Mouse (Mus musculus): ENCODE measurements at regions not wholly inside any gene's neighbourhood (a gene's known extent, or its start where the extent isn't known, plus 50 kb on each side); places are given as distances from the start of the nearest gene placed in this dataset.

DNA sequence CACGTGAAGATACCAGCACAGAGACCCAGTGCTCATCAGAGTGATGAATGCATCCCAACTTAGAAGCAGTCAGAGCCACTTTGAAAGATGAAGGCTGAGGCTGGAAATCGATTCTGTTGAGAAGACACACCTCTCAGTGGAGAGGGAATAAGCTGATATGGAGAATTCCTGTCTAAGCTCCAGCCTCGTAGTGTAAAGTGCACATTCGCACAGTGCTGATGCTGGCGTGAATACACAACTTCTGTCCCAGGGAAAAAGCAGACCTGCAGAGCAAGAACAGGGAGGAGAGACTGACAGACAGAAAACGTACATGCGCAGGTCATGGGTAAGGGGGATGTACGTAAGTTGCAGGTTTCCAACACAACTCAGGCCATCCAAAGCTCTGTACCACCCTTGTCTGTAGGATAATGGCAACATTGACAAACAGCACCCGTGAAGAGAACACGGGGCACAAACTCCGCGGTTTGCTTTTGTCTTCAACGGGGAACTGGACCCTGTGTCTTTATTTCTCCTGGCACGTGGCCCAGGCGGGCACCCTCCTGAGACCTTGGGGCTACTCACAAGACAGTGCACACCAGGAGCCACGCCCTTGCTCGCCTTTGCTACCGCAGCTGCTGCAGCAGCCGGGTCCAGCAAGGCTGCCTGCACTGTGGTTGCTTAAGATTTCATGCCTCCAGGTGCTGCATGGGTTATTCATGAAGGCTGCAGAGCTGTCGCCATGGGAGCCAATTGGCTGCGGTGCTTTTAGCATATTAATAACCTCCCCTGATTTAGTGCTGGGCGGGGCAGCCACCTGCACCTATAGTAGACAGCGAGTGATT, 434.3 kb downstream of the Cmpk2 start:
- DNase-seq (ENCODE audit: low read depth in 1 of 2, low spot score in 2 of 2): no peak

GRCm38 (mm10) chr12:26891190-26891589, 422.2 kb downstream of the Cmpk2 start:
- no peak for DNase-seq (ENCODE audit: low read depth in 1 of 2, low spot score in 2 of 2)

DNA sequence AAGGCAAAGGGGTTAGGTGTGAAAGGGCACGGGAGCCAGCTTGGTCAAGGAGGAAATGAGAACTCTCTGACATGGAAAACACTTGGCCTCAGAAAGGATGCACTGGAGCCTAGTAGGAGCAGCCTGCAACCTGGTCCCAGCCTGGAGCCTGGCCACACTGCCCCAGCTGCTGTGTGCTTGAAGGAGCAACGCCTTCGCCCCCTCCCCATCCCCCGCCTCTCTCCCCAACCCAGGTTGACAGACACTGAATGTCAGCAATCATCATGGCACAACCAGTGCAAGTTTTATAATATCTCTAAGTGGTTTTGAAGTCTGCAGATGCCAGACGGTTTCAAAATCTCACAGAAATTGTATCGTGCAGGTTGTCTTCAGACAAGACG, 417.6 kb downstream of the Cmpk2 start:
- no peak for DNase-seq (ENCODE audit: low read depth in 1 of 2, low spot score in 2 of 2)

DNA sequence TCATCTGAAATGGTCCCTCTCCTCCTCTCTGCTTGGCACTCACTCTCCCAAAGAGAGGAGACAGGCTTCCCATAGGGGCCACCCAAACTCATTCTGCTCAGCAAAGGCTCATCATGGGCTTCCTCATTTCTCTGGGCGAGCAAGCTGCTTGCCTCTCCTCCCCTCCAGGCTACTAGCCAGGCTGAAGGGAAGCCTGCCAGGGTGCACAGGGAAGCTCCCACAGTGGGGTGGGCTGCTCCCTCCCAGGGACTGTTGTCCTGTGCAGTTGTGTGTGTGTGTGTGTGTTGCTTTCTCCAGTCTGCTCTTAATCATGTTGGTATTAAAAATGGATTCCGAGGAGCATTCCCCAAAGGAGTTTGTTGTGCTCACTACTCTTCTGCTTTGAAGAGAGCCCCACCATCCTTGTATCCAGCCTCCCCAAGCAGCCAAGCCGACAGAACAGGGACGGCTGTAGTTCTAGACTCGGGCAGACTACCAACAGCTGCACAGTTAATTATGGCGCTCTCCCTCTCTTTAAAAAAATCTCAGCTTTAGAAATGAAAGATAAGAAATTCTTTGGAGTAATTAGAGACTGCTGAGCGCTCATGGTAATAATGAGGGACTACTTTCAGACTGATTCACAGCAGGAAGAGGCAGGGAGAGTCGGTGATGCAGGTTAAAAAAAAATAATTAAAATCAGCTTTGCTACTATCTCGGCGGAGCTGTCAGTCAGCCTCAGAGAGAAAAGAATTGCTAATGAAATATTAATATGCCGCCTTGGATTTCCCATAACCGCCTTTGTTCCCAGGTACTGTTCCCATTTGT, 417.0 kb downstream of the Cmpk2 start:
- no peak for DNase-seq (ENCODE audit: low read depth in 1 of 2, low spot score in 2 of 2)

DNA sequence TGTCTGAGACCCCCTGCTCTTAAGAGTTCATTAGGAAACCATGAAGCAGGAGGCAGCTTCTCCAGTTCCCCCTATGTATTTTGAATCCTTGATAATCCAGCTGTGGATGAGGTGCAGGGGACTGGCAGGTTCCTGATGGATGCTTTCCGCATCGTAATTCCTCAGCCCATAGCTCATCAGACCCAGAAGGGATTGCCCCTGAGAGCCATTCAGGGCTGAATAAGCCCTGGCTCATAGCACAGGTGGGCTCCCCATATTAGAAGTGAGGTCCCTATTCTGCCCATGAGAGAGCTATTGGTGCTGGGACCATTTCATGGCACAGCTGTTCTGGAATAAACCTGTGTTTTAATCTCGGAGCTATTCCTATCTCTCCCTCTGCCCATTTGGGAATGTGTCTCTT, 416.1 kb downstream of the Cmpk2 start:
- no peak for DNase-seq (ENCODE audit: low read depth in 1 of 2, low spot score in 2 of 2)

- no peak for DNase-seq (ENCODE audit: low read depth in 1 of 2, low spot score in 2 of 2)
Measured at GRCm38 (mm10) chr12:26884156-26884555, 415.2 kb downstream of the Cmpk2 start.

- DNase-seq (ENCODE audit: low read depth in 1 of 2, low spot score in 2 of 2): no peak
Measured at GRCm38 (mm10) chr12:26877691-26878121, 408.7 kb downstream of the Cmpk2 start.

- no peak for DNase-seq (ENCODE audit: low read depth in 1 of 2, low spot score in 2 of 2)
Measured at GRCm38 (mm10) chr12:26877284-26877683, 408.3 kb downstream of the Cmpk2 start.

- no peak for DNase-seq (ENCODE audit: low read depth in 1 of 2, low spot score in 2 of 2)
Measured at GRCm38 (mm10) chr12:26872466-26872865, 403.5 kb downstream of the Cmpk2 start.

GRCm38 (mm10) chr12:26867731-26868130, 398.7 kb downstream of the Cmpk2 start:
- DNase-seq (ENCODE audit: low read depth in 1 of 2, low spot score in 2 of 2): no peak

- no peak for DNase-seq (ENCODE audit: low read depth in 1 of 2, low spot score in 2 of 2)
Measured at GRCm38 (mm10) chr12:26855091-26855516, 386.1 kb downstream of the Cmpk2 start.

- no peak for DNase-seq (ENCODE audit: low read depth in 1 of 2, low spot score in 2 of 2)
Measured at GRCm38 (mm10) chr12:26844917-26845316, 375.9 kb downstream of the Cmpk2 start.

DNA sequence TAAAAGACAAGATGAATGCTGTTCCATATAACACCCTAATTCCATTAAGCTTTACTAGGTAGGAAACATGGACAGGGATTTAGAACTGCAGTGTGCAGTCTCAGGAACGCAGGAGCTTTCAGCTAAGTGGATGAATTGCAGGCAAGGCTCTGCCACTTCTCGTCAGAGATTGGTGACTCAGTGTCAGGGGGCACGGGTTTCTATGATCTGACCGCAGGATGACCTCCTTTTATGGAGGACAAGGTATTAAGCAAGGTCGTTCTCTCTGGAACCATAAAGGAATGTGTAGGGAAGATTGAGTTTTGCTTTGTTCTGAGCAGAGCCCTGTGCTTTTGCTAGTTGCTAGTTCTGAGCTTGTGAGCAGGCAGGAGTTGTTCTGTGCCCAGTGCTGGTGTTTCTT, 373.7 kb downstream of the Cmpk2 start:
- no peak for DNase-seq (ENCODE audit: low read depth in 1 of 2, low spot score in 2 of 2)

DNA sequence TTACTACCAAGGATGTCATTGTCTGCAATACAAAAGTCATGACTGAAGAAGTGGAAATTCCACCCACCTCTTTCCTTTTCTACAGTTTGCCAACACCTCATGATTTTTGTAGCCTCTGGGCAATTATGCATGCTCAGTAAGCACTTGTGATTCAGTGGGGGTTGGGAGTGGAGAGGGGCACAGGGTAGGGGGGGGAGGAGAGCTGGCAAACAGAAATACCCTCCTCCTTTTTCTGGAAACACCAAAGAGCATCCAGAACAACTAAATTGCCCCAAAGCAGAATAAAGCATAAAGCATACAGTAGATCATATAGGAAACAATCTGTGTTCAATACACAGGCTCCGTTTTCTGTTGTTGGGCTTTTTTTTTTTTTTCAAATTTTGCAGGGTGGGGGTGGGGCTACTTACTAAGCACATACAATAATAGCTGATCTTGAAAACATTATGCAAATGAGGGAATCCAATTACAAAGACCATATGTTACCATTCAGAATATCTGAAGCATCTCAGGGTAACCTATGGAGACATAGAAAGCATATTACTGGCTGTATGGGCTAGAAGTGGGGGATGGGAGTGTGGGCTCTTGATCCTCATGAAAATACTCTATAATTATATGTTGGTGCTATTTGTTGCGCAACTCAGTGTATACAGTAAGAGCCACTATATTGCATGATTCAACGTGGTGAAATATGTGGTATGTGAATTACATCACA, 352.4 kb downstream of the Cmpk2 start:
- DNase-seq (ENCODE audit: low read depth in 1 of 2, low spot score in 2 of 2): no peak

- DNase-seq (ENCODE audit: low read depth in 1 of 2, low spot score in 2 of 2): no peak
Measured at GRCm38 (mm10) chr12:26817866-26818265, 348.9 kb downstream of the Cmpk2 start.

DNA sequence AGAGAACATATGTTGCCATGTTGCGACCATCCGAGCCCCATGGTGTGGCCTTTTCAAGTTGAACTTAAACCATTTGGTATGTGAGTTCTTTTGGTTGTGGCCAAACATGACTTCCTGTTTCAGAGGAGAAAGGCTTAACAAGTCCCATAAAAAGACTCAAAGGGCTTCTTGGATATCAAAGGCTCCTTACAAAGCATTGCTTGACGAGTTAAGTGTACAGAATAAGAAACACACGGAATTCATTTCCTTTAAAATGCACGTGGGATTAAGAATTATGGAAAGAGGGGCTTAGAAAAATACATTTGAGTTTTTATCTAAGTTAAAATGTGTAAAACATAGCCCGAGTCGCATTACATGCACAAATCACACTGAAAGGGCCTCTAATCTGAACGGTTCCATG, 346.8 kb downstream of the Cmpk2 start:
- DNase-seq (ENCODE audit: low read depth in 1 of 2, low spot score in 2 of 2): no peak

DNA sequence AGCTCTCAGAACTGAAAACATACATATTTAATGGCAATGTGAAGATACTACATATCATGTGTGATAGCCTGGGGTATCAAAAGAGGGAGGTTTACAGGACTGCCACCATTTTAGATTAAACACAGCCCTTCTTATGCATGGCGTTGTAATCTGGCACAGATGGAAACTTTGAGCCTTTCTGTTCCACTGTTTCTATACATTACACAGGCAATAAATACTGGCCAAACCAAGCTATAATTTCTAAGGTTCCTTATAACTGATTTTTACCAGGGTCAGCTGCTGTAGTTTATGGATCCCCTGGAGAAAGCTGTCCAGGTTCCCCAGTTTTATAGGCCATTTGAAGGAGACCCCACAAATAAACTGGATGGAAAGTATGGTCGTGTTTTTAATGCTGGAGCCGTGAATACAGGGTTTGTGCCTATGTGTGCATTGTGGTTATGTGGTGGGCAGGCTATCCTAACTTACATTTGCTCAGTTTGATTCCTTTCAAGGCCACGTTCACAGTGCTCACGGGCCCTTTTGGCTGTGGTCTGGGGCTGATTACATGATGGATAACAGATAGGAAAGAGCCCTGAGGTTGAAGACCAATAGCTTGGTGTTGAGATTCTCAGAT, 341.7 kb downstream of the Cmpk2 start:
- DNase-seq (ENCODE audit: low read depth in 1 of 2, low spot score in 2 of 2): no peak

GRCm38 (mm10) chr12:26809670-26810069, 340.7 kb downstream of the Cmpk2 start:
- no peak for DNase-seq (ENCODE audit: low read depth in 1 of 2, low spot score in 2 of 2)

GRCm38 (mm10) chr12:26802542-26802941, 333.5 kb downstream of the Cmpk2 start:
- DNase-seq (ENCODE audit: low read depth in 1 of 2, low spot score in 2 of 2): no peak

DNA sequence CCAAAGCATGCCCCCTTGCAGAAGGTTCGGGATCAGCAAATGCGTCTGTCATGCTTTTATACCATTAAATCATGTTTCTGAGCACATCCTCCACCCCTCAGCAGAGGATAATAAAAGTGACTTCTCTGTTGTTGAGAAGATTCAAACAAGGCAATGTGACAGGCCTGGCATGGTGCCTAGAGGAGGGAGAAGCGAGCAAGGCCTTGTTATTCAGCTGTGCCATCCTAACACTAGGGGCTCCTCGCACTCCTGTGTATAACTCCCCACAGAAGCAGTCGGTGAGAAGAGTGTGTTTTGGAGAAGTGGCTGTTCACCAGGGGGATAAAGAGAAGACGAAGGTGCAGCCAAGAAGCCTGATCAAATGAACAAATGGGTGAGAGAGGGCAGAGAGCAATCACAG, 330.3 kb downstream of the Cmpk2 start:
- DNase-seq (ENCODE audit: low read depth in 1 of 2, low spot score in 2 of 2): no peak

- no peak for DNase-seq (ENCODE audit: low read depth in 1 of 2, low spot score in 2 of 2)
Measured at GRCm38 (mm10) chr12:26796367-26796766, 327.4 kb downstream of the Cmpk2 start.

All from monocyte, adult 2 months (primary cell).